Mouse (Mus musculus) cerebellum, adult 8-10 months (tissue): ENCODE measurements around the gene Nkap.
"Not testable (repeated sequence)": the region's sequence is repeated elsewhere in the genome, so short reads cannot be mapped to it uniquely, and the experiment has no call there.

ENCODE experiments used
- DNase-seq: peaks from one replicate; pipeline ENCODE4 v3.0.0; 2022

Nkap gene

DNA sequence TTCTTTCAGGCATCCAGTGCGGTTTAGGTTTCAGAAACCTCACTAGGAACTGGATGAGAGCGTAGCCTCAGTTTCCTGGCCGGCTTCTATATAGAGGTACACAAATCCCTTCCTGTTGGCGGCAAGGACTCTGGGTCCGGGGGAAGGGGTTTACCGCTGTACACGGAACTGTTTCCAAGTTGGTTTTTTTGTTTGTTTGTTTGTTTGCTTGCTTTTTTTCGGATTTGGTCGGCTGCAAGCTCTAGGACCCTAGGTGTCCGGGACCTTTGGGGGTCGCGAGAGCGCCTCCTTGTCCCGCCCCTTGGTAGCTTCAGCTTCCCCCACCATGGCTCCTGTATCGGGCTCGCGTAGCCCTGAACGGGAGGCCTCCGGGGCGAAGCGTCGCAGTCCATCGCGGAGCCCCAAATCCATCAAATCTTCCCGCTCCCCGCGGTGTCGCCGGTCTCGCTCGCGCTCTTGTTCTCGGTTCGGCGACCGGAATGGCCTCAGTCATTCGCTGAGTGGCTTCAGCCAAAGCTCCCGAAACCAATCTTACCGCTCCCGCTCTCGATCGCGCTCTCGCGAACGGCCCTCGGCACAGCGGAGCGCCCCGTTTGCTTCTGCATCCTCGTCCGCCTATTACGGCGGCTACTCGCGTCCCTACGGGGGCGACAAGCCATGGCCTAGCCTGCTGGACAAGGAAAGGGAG, at the start of gene Nkap:
Nkap (plus strand) TSS at position 125 of the 688 bp plus-strand sequence.
- DNase-seq = peak; percentile 74

DNA sequence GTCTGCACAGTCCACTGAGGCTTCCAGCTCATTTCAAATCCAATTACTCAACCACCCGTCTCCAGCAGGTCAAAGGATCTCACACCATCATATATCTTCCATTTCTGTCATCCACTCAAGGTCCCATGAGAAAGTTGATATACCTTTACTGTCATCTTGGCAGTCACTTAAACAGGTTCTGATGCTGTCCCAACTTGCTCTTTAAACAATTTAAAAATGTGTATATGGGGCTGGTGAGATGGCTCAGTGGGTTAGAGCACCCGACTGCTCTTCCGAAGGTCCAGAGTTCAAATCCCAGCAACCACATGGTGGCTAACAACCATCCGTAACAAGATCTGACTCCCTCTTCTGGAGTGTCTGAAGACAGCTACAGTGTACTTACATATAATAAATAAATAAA, 46.2 kb upstream of the Nkap start:
- not testable (repeated sequence) for DNase-seq

DNA sequence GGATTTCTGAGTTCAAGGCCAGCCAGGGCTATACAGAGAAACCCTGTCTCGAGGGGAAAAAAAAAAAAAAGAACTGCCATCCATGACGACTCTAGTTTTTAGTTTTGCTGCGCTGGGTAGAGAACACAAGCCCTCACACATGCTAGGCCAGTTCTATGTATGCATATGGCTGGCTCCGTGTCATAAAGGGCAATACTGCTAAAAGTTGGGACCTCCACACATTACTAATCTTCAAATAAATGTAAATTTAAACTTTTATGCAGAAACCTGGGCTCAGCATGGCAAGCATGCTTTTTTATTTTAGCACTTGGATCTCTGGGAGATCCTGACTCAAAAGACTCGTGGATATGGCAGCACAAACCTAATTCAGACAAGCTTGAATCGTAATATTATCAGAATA, 45.4 kb upstream of the Nkap start:
- DNase-seq = no peak

DNA sequence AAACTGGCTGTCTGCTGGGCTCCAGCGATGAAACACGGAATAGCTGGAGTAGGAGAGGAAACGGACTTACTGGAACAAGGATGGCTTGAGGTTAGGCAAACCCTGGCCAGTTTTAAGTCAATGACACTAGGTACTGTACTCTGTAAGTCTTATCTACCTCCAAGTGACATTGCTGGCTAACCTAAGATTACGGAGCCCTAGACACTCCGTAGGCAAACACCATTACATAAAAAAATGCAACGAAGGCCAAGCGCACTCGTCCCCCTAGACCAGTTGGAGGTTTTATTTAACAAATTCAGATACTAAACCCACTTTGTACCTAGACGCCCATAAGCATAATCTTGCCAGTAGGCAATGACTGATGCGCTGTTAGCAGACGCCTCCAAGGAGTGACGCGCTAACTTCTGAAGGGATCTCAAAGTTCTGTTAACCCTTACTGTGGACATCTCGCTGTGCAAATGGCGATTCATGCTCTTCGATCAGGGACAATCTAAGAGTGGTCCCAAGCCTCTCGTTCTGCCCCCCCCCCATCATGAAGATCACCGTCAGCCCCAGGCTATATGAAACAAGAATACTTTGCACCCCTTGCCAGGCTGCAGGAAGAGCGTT, 42.2 kb upstream of the Nkap start:
- DNase-seq = peak; percentile 11

DNA sequence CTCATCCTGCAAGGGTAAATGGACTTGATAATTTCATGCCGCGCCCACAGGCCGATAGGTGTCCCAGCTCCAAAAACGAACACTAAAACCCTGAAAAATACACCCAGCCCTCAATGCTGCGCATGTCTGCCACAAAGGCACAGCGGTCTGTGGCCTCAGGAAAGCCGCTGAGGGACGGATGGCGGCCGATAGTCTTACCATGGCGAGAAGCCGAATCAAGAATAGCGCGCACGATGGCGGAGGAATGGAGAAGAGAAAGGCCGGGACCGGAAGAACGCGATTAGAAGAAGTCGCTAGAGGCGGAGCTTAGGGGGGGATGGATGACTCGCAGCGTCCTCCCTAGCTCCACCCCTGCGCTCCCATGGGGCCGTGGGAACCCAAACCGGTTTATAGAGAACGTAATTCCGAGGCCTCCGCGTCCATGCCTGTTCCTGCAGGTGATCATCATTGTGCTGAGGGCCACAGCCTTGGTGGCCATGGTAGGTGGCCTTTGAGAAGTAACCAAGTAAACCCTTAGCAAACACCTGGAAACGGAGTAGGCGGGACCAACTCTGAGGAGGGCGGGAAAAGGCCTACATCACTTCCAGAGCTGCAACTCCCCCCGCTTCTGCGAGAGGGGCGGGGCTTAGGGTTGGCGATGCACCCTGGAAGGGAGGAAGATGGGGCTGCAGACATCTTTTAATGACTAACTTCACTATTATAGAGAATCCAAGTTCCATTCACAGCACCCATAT, 41.5 kb upstream of the Nkap start, which contains the start of gene Rpl39:
Rpl39 (minus strand) TSS at position 476 of the 734 bp plus-strand sequence.
- peak; percentile 86 for DNase-seq

DNA sequence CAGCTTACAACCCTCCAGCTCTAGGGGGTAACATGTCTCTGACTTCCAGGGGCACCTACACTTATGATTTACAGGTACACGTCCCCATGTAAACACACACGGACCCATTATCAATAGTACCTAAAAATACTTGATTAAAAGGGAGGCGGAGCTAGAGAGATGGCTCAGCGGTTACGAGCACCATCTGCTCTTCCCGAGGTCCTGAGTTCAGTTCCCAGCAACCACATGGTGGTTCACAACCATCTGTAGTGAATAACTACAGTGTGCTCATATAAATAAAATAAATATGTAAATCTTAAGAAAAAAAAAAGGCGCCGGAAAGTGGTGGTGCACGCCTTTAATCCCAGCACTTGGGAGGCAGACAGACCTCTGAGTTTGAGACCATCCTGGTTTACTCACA, 40.9 kb upstream of the Nkap start:
- DNase-seq = no peak

DNA sequence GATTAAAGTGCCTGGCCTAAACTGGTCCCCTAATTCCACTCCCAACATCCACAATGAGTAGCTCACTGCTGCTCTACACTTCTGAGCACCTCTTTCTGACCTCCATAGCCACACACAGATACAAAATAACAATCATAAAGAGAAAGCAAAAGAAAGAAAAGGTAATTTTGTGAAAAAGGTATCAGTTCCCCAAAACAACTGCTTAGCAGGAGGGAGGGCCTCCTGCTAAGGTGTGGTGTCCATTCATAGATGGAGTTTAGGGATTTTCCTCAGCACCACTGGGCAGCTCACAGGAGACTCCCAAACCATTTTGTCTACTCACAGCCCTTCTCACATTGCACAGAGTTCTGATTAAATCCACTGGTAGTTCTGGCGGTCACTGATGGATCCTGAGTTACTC, 37.8 kb upstream of the Nkap start:
- no peak for DNase-seq

DNA sequence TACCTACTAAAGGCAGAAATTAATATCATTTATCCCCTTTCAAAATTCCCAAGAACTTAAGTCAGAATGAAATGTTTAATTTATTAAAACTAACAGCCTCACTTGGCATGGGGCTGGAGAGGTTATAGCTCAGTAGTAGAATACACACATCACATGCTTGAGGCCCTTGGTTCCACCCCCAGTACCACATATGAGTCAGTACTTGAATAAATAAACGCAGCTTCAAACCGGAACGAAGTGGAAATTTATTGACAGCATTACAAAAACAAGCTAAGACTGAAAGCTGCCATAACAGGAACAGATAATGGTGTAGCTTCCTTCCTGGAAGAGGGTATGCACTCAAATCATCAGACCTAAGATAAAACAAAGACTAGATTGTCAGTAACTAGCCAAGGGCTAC, 35.1 kb upstream of the Nkap start:
- no peak for DNase-seq

DNA sequence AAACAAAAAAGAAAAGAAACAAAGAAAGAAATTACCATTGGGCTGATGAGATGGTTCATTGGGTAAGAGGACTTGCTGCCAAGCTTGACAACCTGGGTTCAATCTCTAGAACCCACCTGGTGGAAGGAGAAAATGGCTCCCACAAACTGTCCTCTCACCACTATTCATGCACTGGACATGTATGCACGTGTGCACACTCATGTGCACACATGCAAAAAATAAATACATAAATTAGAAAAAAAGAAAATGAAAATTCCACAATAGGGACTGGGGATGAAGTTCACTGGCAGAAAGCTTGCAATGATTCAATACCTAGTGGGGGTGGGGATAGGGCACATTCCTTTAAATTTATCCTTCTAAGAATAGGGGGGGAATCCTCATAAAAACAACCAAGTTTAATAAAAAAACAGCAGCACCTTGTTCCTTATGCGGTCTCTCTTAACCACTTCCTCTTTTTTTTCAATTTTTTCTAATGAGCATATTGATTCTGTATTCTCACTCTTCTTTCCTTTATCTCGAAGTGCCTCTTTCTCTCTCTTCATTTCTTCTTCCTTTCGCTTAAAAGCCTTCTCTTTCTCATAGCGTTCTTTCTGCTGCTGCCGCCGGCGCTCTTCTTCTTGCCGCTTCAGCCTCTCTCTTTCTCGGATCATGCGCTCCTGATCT, 31.4 kb upstream of the Nkap start:
- no peak for DNase-seq

DNA sequence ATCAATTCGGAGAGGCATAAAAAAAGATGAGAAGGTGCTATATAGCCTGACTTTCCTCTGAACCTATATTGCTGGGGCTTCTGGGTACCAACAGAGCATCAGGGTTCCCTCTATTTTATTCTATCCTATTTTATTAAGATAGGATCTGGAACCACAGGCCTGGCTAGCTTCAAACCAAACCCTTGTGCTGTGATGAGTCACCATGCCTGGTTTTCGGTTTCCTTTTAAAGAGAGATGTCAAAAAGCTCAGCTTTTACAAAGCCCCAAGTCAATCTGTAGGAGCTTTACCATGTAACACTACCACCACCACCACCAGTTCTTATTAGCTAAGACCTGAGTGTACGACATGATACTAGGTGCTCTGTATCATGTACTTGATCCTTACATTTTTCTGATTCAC, 27.9 kb upstream of the Nkap start:
- DNase-seq = no peak

DNA sequence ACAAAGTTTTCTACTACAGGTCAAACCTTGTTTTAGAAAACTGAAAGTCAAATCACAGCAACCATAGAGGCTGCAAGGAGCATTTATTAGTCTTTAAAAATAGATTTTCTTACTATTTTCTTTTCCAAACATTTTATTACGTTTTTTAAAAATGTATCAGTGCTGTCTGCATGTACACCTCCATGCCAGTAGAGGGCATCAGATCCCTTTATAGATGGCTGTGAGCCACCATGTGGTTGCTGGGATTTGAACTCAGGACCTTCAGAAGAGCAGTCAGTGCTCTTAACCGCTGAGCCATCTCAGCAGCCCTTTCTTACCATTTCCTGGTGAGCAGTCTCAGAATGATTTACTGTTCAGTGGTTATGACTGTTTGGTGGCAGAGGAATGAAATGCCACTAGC, 22.8 kb upstream of the Nkap start:
- no peak for DNase-seq

DNA sequence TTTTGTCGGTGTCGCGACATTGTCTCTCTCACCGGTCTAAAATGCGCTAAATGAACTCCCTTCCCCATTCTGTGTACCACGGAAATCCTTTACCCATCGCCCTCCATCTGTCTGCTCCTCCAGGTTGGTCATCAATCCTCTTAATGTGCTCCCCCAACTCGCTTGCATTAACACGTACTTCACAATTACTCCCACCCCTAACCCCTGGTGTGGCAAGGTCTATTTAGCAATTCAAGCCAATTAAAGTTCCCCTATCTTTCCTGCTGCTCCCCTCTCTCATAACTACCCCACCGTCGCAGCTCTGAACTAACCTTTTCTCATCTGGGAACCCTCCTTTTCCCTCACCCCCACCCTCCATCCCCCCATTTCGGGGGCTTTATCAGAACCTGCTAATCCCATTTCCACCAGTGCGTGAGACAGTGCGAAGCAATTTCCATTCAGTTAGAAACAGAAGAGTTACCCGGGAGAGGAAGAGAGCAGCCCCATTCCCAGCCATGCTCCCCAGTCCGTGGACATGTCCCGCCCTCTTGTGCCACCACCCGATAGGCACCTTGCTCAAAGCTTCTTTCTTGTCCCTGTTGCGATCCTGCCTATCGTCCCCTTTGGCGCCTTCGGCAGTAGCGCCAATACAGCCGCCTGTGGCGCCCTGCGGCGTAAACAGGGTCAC, 16.9 kb upstream of the Nkap start:
- peak; percentile 21 for DNase-seq

DNA sequence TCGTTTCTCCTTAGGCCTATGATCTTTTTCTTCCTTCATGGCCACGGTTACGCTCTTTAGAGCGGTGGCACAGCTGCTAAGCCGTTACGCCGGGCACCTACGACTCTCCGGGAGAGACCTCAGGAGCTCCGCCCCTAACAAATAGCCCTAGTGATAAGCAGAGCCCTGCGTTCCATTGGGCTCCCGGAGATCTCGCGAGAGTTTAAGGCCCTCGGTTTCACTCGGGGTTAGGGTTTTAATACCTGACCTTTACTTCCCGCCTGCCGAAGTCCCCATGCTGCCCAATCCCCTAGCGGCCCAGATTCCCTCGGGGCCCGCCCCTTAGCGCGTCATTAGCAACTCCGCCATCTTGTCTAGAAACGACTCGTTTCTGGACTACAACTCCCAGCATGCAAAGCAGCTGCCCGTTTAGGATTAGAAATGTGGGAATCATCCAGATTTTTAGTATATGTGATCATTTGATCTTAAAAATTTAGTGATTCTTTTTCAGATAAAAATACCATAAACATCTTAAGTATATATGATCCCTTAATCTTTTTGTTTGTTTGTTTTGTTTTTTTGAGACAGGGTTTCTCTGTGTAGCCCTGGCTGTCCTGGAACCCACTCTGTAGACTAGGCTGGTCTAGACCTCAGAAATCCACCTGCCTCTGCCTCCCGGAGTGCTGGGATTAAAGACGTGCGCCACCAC, 16.3 kb upstream of the Nkap start, which contains the start of gene Upf3b:
Upf3b (minus strand) TSS at position 130 of the 688 bp plus-strand sequence.
- peak; percentile 83 for DNase-seq

DNA sequence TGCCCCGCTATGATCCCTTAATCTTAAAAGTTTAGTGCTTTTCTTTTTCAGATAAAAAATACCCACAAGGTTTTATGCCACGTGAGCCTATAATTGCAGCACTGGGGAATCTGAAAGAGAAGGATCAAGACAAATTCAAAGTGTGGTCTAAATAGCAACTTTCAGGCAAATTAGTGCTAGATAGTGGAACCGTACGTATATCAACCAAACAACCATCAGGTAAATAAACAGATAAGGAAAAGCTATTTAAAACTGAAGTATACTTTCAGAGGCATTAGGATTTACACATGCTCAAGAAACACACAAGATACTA, 15.8 kb upstream of the Nkap start:
- DNase-seq = no peak

DNA sequence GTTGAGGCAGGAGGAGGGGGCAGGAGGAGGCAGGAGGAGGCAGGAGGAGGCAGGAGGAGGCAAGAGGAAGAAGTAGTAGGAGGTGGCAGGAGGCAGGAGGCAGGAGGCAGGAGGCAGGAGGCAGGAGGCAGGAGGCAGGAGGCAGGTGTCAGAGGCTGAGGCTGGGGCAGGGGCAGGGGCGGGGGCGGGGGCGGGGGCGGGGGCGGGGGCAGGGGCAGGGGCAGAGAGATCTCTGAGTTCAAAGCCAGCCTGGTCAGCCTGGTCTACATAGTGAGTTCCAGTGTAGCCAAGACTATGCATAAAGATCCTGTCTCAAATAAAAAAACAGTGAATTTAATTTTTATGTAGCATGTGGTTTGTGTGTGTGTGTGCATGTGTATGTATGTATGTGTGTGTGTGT, 9.5 kb upstream of the Nkap start:
- no peak for DNase-seq

DNA sequence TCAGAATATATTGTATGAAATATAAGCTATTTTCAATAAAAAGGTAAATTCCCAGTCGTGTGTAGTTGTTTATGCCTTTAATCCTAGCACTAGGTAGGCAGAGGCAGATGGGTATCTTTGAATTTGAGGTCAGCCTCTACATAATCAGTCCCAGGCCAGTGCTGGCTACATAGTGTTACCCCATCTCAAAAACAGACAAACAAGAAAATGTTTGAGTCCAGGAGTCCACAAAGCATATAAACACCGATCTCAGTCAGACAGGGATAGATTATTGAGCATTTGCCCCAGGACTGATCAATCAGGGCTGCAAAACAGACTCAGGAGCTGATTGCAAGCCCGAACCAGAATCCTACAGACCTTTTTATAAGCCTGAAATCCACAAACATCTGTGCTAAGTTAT, 7.0 kb upstream of the Nkap start:
- no peak for DNase-seq

DNA sequence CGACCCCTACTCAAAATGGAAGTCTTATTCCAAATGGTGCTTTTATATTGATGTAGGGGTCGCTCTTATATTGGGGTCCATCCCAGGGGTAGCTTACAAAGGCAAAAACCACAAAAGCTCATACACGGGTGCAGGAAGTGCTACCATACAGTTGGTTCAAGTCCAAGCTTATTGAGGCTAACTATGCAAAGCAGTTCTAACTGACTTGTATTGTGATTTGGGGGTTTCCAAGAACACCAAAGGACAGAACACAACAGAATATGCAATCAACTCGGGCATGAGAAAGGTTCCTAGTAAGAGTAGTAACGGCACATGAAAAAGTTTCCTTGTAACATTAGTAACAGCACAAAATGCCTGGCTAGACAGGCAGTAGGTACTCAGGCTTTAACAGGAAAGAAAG, 6.4 kb upstream of the Nkap start:
- no peak for DNase-seq

DNA sequence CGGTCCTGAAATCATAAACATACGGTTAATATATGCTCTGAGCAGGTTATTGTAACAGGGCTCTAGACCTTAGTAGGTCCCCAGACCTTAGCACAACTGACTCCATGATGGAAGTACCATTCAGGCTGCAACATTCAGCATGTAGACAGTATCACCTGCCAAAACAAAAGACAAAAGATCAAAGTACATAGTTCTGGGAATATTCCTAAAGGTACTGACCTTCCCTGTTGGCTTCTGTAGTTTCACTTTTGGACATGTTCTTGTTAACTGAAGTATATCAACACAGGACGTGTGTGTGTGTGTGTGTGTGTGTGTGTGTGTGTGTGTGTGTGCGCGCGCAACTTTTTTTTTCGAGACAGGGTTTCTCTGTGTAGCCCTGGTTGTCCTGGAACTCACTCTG, 1.1 kb upstream of the Nkap start:
- no peak for DNase-seq

DNA sequence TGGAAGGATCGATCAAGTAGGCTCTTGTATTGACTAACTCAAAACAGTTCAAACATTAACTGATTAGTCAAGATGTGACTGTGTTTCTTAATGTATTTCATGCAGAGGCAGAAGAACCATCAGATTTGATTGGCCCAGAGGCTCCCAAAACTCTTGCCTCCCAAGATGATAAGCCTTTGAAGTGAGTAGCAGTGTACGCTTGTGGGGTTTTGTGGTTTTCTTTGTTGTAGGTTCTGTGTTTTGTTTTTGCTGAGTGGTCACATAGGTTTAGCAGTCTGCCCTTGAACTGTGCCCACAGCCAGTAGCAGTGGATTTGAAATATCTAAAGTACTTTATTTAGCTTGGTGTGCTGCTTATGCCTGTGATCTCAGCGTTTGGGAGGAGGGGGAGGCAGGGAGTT, 15.1 kb downstream of the Nkap start:
- no peak for DNase-seq

DNA sequence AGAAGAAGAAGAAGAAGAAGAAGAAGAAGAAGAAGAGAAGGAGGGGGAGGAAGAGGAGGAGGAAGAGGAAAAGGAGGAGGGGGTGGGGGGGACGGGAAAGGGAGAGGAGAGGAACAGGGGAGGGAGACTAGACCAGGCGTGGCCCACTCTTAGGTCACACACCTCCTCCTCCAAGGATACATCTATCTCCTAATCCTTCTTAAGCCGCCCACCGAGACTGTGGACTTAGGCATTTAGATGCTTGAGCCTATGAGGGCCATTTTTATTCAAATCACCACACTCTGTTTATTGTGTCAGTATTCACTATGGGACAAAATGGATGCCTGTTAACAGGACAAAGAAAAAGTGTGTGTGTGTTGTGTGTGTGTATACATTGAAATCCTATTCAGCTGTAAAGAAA, 17.9 kb downstream of the Nkap start:
- DNase-seq = not testable (repeated sequence)

DNA sequence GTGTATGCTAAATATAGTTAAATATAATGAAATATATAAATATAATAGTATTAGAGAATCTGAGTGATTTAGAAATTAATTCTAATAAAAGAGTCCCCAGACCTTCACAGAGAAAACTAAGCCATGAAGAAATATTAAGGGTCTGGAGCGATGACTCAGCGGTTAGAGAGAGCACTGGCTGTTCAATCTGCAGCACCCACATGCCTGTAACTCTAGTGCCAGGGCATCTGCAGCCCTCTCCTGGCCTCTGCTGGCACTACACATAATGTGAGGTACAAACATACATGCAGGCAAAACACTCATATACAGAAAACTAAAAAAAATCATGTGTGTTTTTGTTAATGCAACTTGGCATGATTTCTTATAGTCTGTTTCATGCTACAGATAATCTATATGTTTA, 18.4 kb downstream of the Nkap start:
- no peak for DNase-seq

DNA sequence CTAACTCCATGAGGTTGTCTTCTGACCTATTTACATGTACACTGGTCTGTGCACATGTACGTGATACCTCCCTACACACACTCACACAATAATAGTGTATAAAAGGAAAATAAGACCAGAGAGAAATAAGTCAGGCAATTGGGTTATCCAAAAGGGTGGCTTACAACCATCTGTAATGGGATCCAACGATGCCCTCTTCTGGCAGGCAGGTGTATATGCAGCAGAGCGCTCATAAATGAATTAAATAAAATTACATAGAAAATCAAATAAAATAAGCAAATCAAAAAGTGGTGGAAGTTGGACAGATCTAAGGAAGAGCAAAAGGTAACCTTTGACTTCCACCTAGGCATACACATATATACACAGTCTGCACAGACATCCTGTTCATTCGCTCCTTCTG, 31.2 kb downstream of the Nkap start:
- DNase-seq = no peak

DNA sequence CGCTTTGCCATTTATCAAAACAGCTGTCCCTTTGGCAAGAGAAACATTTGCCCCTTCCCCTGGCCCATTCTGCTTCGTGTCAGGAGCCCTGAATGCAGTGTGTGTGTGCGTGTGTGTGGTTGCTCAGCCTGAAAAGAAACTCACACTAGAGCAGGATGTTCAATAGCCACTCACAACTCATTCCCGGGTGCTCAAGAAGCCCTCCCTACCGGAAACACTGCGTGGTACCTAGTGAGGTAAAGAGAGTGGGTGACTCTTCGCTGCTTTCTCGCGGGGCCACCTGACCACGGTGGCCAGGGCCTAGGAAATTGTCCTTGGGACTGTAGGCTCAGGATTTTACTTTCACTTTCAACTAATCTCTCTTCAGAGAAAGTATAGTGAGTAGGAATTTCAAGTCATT, 34.6 kb downstream of the Nkap start:
- no peak for DNase-seq
